Mouse (Mus musculus) small intestine, adult 2 months (tissue): ENCODE results near the gene Atp6v1g3. TPM values are rescaled to one million over a fixed set of nuclear protein-coding genes. Genes with fewer than 3 reads are reported as not detected.

Experiments
- H3K27ac ChIP-seq: fragments of 200-500 bp; 2 replicates; pipeline ENCODE4 v1.5.1; 2012; ENCODE audit warnings: low read depth, low read length, control low read depth, inconsistent platforms; ENCODE audit not compliant: insufficient read depth
- H3K27me3 ChIP-seq: fragments of 200-500 bp; 2 replicates; pipeline ENCODE4 v1.6.1; 2012; ENCODE audit warnings: mild to moderate bottlenecking, moderate library complexity, low read length, inconsistent platforms; ENCODE audit not compliant: control insufficient read depth, insufficient read depth
- H3K36me3 ChIP-seq: fragments of 200-500 bp; 2 replicates; pipeline ENCODE4 v1.6.1; 2012; ENCODE audit warnings: mild to moderate bottlenecking, low read length, control low read depth, inconsistent platforms; ENCODE audit not compliant: control insufficient read depth, insufficient read depth
- H3K4me1 ChIP-seq: fragments of 200-500 bp; 2 replicates; pipeline ENCODE4 v1.6.1; 2012; ENCODE audit warnings: low read length, inconsistent platforms, mixed read lengths; ENCODE audit not compliant: control insufficient read depth, insufficient read depth, insufficient read length
- H3K4me3 ChIP-seq: fragments of 200-500 bp; 2 replicates; pipeline ENCODE4 v1.5.1; 2012; ENCODE audit warnings: low read depth, mild to moderate bottlenecking, control low read depth, inconsistent platforms, low read length, moderate library complexity
- CTCF ChIP-seq: fragments of 200-500 bp; IDR thresholded peaks from 2 replicates; pipeline ENCODE4 v1.5.1; 2012; ENCODE audit warnings: low read depth, mild to moderate bottlenecking, control low read depth, inconsistent platforms, low read length, moderate library complexity, mixed read lengths; ENCODE audit not compliant: insufficient replicate concordance, insufficient read length; ENCODE audit errors: extremely low read depth
- POLR2A ChIP-seq: fragments of 200-500 bp; IDR thresholded peaks from 2 replicates; pipeline ENCODE4 v1.6.1; 2012; ENCODE audit warnings: low read depth, mild to moderate bottlenecking, control low read depth, inconsistent platforms, low read length, moderate library complexity
- WGBS: fragments of 180-500 bp; shearing (Covaris S2); methylation state at CpG from one replicate; pipeline ENCODE4 v1.1.7; 2018; 5-methylcytosine and 5-hydroxymethylcytosine counted together
- polyA plus RNA-seq: library from polyadenylated mRNA; depleted of rRNA; stranded (reverse); fragments of >200 nt; gene quantifications from 2 replicates; pipeline ENCODE4 v1.2.3, GENCODE M21; 2012

Atp6v1g3 gene
- polyA plus RNA-seq, 1 experiment: not detected

GRCm38 (mm10) chr1:138246438-138247164, 26.9 kb upstream of the Atp6v1g3 start:
- Histone ChIP-seq H3K36me3 (no peaks in the 10 kb centered on the region), H3K27me3 (no peaks in the 10 kb centered on the region), H3K27ac (no peak overlapping the region), H3K4me3 (no peak overlapping the region), H3K4me1 (no peaks in the 10 kb centered on the region)
- no peak for TF ChIP-seq POLR2A
- 76% methylated on average over 7 of the region's 7 CpGs for WGBS

GRCm38 (mm10) chr1:138247699-138248483, 25.6 kb upstream of the Atp6v1g3 start:
- WGBS: 76% methylated on average over 8 of the region's 8 CpGs
- H3K36me3 ChIP-seq: no peaks in the 10 kb centered on the region
- H3K27me3 ChIP-seq: no peaks in the 10 kb centered on the region
- no peak overlapping the region for H3K27ac ChIP-seq
- no peak overlapping the region for H3K4me3 ChIP-seq
- H3K4me1 ChIP-seq: no peaks in the 10 kb centered on the region
- TF ChIP-seq CTCF (no peak), POLR2A (no peak)

- Histone ChIP-seq H3K4me3 (no peak overlapping the region), H3K27me3 (no peaks in the 10 kb centered on the region), H3K36me3 (no peaks in the 10 kb centered on the region), H3K27ac (no peak overlapping the region), H3K4me1 (no peaks in the 10 kb centered on the region)
- TF ChIP-seq CTCF (no peak), POLR2A (no peak)
- WGBS: 74% methylated on average over 2 of the region's 2 CpGs
These were observed 24.8 kb upstream of the Atp6v1g3 start for GRCm38 (mm10) chr1:138248770-138249169.

- H3K27me3 ChIP-seq: no peaks in the 10 kb centered on the region
- WGBS: 65% methylated on average over 2 of the region's 2 CpGs
- H3K36me3 ChIP-seq: no peaks in the 10 kb centered on the region
- no peak overlapping the region for H3K4me3 ChIP-seq
- no peak overlapping the region for H3K27ac ChIP-seq
- TF ChIP-seq POLR2A: no peak
- no peak for TF ChIP-seq CTCF
- no peaks in the 10 kb centered on the region for H3K4me1 ChIP-seq
These were observed 22.6 kb upstream of the Atp6v1g3 start for GRCm38 (mm10) chr1:138250951-138251350.

- no peaks in the 10 kb centered on the region for H3K4me1 ChIP-seq
- no peaks in the 10 kb centered on the region for H3K27me3 ChIP-seq
- 70% methylated on average over 4 of the region's 4 CpGs for WGBS
- no peak overlapping the region for H3K27ac ChIP-seq
- TF ChIP-seq POLR2A (no peak), CTCF (no peak)
- no peaks in the 10 kb centered on the region for H3K36me3 ChIP-seq
- H3K4me3 ChIP-seq: no peak overlapping the region
These were observed 17.3 kb upstream of the Atp6v1g3 start for GRCm38 (mm10) chr1:138256172-138256789.

GRCm38 (mm10) chr1:138258758-138259157, 14.8 kb upstream of the Atp6v1g3 start:
- H3K27me3 ChIP-seq: no peaks in the 10 kb centered on the region
- H3K4me1 ChIP-seq: no peaks in the 10 kb centered on the region
- 67% methylated on average over 4 of the region's 4 CpGs for WGBS
- H3K4me3 ChIP-seq: no peak overlapping the region
- H3K36me3 ChIP-seq: no peaks in the 10 kb centered on the region
- no peak for TF ChIP-seq CTCF
- no peak for TF ChIP-seq POLR2A
- no peak overlapping the region for H3K27ac ChIP-seq

GRCm38 (mm10) chr1:138261520-138261919, 12.0 kb upstream of the Atp6v1g3 start:
- Histone ChIP-seq H3K27ac (no peak overlapping the region), H3K4me3 (no peak overlapping the region), H3K4me1 (no peaks in the 10 kb centered on the region), H3K27me3 (no peaks in the 10 kb centered on the region), H3K36me3 (no peaks in the 10 kb centered on the region)
- WGBS: 81% methylated on average over 3 of the region's 3 CpGs
- TF ChIP-seq POLR2A (no peak), CTCF (no peak)
